Mouse (Mus musculus) hindbrain, postnatal 0 days (tissue): ENCODE results near the gene Olfr347. TPM values are rescaled to one million over a fixed set of nuclear protein-coding genes. Genes with fewer than 3 reads are reported as not detected.

Experiments
- ATAC-seq: fragments of 200-750 bp; cut with Nextera tagmentation; 2 replicates; pipeline ENCODE4 v1.8.0; 2017; ENCODE audit warnings: mild to moderate bottlenecking, moderate TSS enrichment, moderate library complexity
- DNase-seq: peaks from one replicate; pipeline ENCODE4 v3.0.0-alpha.2; 2015; ENCODE audit warnings: low spot score
- H3K27ac ChIP-seq: fragments of 300-500 bp; sonication (generic); 2 replicates; pipeline ENCODE4 v1.5.1; 2014; ENCODE audit warnings: mild to moderate bottlenecking
- H3K27me3 ChIP-seq: fragments of 300-500 bp; sonication (generic); 2 replicates; pipeline ENCODE4 v1.6.1; 2014; ENCODE audit warnings: low read length, mixed read lengths; ENCODE audit not compliant: insufficient read depth
- H3K36me3 ChIP-seq: fragments of 300-500 bp; sonication (generic); 2 replicates; pipeline ENCODE4 v1.6.1; 2014; ENCODE audit warnings: low read length, mixed read lengths; ENCODE audit not compliant: insufficient read depth
- H3K4me1 ChIP-seq: fragments of 300-500 bp; sonication (generic); 2 replicates; pipeline ENCODE4 v1.6.1; 2014; ENCODE audit warnings: antibody characterized with exemption, low read length, mixed read lengths; ENCODE audit not compliant: insufficient read depth
- H3K4me2 ChIP-seq: fragments of 300-500 bp; sonication (generic); 2 replicates; pipeline ENCODE4 v1.6.1; 2014; ENCODE audit warnings: low read depth, mild to moderate bottlenecking, low read length, moderate library complexity, mixed read lengths
- H3K4me3 ChIP-seq: fragments of 300-500 bp; sonication (generic); 2 replicates; pipeline ENCODE4 v1.5.1; 2014; ENCODE audit warnings: low read length
- H3K9ac ChIP-seq: fragments of 300-500 bp; sonication (generic); replicated peaks from 2 replicates; pipeline ENCODE4 v1.6.1; 2014; ENCODE audit warnings: mild to moderate bottlenecking, low read length, moderate library complexity, mixed read lengths
- H3K9me3 ChIP-seq: fragments of 300-500 bp; sonication (generic); 2 replicates; pipeline ENCODE4 v1.6.1; 2016; ENCODE audit warnings: low read length, mixed read lengths
- CTCF ChIP-seq: IDR thresholded peaks from 2 replicates; pipeline ENCODE4 v1.5.1; 2016; ENCODE audit warnings: antibody characterized with exemption, control low read depth, low read depth
- WGBS: fragments of 180-500 bp; shearing (Covaris S2); extraction: QIAGEN DNeasy Blood & Tissue Kit; methylation state at CpG from one replicate; pipeline ENCODE4 v1.1.7; 2014; 5-methylcytosine and 5-hydroxymethylcytosine counted together
- polyA plus RNA-seq: library from polyadenylated mRNA; unstranded; fragments of >200 nt; fragmentation: Nextera tagmentation; extraction: Ambion mirVana; gene quantifications from 2 replicates; pipeline ENCODE4 v1.2.1, GENCODE M21; 2015
- total RNA-seq: library from RNA; depleted of rRNA; stranded (reverse); fragments of >200 nt; gene quantifications from 2 replicates; pipeline ENCODE4 v1.2.3, GENCODE M21; 2014; rRNA removed

Olfr347 gene
- not detected in 2 replicates for total RNA-seq
- polyA plus RNA-seq = not detected in 2 replicates

DNA sequence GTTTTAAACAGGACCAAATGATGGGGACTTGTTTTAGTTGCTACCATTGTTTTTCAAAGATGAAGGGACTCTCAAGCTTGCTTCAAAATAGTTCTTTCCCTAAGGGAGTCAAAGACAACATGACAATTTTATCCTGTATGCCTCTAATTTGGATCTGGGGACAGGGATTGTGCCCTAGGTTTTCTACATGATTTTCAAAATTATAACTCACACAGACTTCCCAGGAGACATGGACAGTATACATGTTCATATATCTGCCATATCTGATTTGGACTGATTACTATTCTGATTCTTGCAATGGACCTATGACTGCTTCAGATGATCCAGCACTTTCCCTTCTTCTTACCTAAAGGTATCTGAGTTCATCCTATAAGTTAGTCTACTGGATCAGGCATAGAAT, at the start of gene Olfr347:
TSS of gene Olfr347 (plus strand) at position 301 of the 400 bp plus-strand sequence.
- ATAC-seq (no peak), DNase-seq (no peak)
- Histone ChIP-seq H3K27ac (no peak within 1 kb of the TSS), H3K9me3 (peaks cover 12% of the 10 kb centered on the region; the same call in 1 of the 2 replicates), H3K4me1 (no peaks in the 10 kb centered on the region), H3K4me3 (no peak within 1 kb of the TSS), H3K4me2 (no peak within 1 kb of the TSS), H3K27me3 (no peaks in the 10 kb centered on the region), H3K36me3 (no peaks in the 10 kb centered on the region), H3K9ac (no peak within 1 kb of the TSS)
- no peak for TF ChIP-seq CTCF

DNA sequence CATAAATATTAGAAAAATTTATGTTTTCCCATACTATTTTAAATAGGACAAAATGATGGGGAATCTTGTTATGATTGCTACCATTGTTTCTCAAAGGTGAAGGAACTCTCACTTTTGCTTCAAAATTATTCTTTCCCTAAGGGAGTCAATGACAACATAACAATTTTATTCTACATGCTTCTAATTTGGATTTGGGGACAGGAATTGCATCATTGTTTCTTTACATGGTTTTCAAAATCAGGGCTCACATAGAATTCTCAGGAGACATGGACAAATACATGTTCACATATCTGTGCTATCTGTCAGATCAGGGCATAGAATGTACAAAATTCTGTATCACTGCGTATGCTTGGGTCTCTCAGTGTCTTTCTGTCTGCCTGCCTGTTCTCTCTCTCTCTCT, 46.2 kb upstream of the Olfr347 start, which contains the start of gene Olfr346:
TSS of gene Olfr346 (plus strand) at position 301 of the 400 bp plus-strand sequence.
- H3K4me1 ChIP-seq = no peaks in the 10 kb centered on the region
- WGBS = 89% methylated on average over 1 of the region's 1 CpGs
- TF ChIP-seq CTCF = no peak

DNA sequence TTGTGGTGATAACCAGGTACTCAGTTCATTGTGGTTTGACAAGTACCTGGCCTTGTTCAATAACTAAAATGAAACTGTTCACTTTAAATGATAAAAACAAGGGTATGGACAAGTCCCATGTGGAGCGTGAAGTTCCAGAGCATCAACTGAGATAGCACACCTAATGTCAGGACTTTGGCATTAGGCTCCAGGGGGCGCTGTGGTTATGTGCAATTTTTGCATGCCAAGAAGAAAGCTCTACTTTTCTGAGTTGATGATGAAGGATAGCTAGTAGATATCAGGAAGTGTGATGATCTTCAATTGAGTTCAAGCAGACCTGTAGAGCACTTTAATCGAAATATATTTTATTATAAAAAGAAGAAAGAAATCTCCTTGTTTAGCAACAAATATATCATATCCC, 4.5 kb downstream of the Olfr347 start:
- DNase-seq = no peak
- no peaks in the 10 kb centered on the region for H3K27me3 ChIP-seq
- no peak overlapping the region for H3K4me3 ChIP-seq
- no peaks in the 10 kb centered on the region for H3K36me3 ChIP-seq
- H3K27ac ChIP-seq = no peak overlapping the region
- H3K9ac ChIP-seq = no peak overlapping the region
- TF ChIP-seq CTCF = no peak
- H3K4me2 ChIP-seq = no peak overlapping the region
- no peak for ATAC-seq
- H3K9me3 ChIP-seq = peaks cover 6% of the 10 kb centered on the region; the same call in 1 of the 2 replicates
- WGBS = 57% methylated on average over 3 of the region's 3 CpGs
- H3K4me1 ChIP-seq = no peaks in the 10 kb centered on the region

More for the DNA sequence above, 46.2 kb upstream of the Olfr347 start, which contains the start of gene Olfr346:
- Histone ChIP-seq H3K36me3 (no peaks in the 10 kb centered on the region), H3K27ac (no peak within 1 kb of the TSS), H3K27me3 (no peaks in the 10 kb centered on the region), H3K4me2 (no peak within 1 kb of the TSS), H3K4me3 (no peak within 1 kb of the TSS), H3K9me3 (peaks cover 5% of the 10 kb centered on the region; the same call in 1 of the 2 replicates), H3K9ac (no peak within 1 kb of the TSS)
- DNase-seq (no peak), ATAC-seq (no peak)

DNA sequence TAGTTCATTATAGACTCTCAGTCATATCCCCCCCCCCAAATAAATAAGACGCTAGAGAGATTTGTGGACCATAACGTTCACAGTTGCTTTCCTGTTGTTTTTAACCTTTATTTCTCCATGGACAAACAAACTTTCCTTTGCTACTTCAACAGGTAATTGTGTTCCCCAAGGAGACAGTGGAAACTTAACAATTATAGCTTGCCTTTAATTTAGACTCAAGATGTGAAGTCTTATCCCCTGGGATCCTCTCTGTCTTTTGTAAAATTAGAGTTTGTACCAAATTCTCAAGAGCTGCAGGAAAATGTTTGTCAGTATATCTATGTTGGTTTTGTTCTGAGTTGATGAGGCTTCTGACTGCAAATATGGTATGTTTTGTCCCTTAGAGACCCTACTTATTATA, 52.3 kb downstream of the Olfr347 start, which contains the start of gene Olfr348:
TSS of gene Olfr348 (plus strand) at position 301 of the 400 bp plus-strand sequence.
- no peaks in the 10 kb centered on the region for H3K36me3 ChIP-seq
- H3K9me3 ChIP-seq = 0 out of 2 replicates have a peak, but pooled peaks cover 4% of the 10 kb centered on the region
- 68% methylated on average over 2 of the region's 2 CpGs for WGBS
- H3K27ac ChIP-seq = no peak within 1 kb of the TSS
- H3K4me1 ChIP-seq = no peaks in the 10 kb centered on the region
- H3K4me3 ChIP-seq = no peak within 1 kb of the TSS
- no peak within 1 kb of the TSS for H3K9ac ChIP-seq
- H3K27me3 ChIP-seq = no peaks in the 10 kb centered on the region
- DNase-seq (no peak), ATAC-seq (no peak)
- H3K4me2 ChIP-seq = no peak within 1 kb of the TSS
- TF ChIP-seq CTCF = no peak

Other genes starting within 250 kb of the Olfr347 start
- not detected in 2 replicates for gene Olfr341, start 249.4 kb upstream of the Olfr347 start, total RNA-seq
- gene Olfr341, start 249.4 kb upstream of the Olfr347 start, polyA plus RNA-seq = not detected in 2 replicates
- gene Olfr342, start 206.9 kb upstream of the Olfr347 start, total RNA-seq = not detected in 2 replicates
- gene Olfr342, start 206.9 kb upstream of the Olfr347 start, polyA plus RNA-seq = not detected in 2 replicates
- not detected in 2 replicates for gene Olfr344, start 165.2 kb upstream of the Olfr347 start, total RNA-seq
- not detected in 2 replicates for gene Olfr344, start 165.2 kb upstream of the Olfr347 start, polyA plus RNA-seq
- not detected in 2 replicates for gene Olfr345, start 91.9 kb upstream of the Olfr347 start, total RNA-seq
- not detected in 2 replicates for gene Olfr345, start 91.9 kb upstream of the Olfr347 start, polyA plus RNA-seq
- gene Olfr346, start 46.1 kb upstream of the Olfr347 start, total RNA-seq = not detected in 2 replicates
- gene Olfr346, start 46.1 kb upstream of the Olfr347 start, polyA plus RNA-seq = not detected in 2 replicates
- gene Olfr348, start 52.4 kb downstream of the Olfr347 start, total RNA-seq = not detected in 2 replicates
- not detected in 2 replicates for gene Olfr348, start 52.4 kb downstream of the Olfr347 start, polyA plus RNA-seq
- not detected in 2 replicates for gene Olfr50, start 58.6 kb downstream of the Olfr347 start, total RNA-seq
- not detected in 2 replicates for gene Olfr50, start 58.6 kb downstream of the Olfr347 start, polyA plus RNA-seq
- not detected in 2 replicates for gene Olfr3, start 85.1 kb downstream of the Olfr347 start, total RNA-seq
- gene Olfr3, start 85.1 kb downstream of the Olfr347 start, polyA plus RNA-seq = not detected in 2 replicates
- not detected in 2 replicates for gene Olfr350, start 114.4 kb downstream of the Olfr347 start, total RNA-seq
- not detected in 2 replicates for gene Olfr350, start 114.4 kb downstream of the Olfr347 start, polyA plus RNA-seq
- gene Olfr351, start 130.8 kb downstream of the Olfr347 start, total RNA-seq = not detected in 2 replicates
- not detected in 2 replicates for gene Olfr351, start 130.8 kb downstream of the Olfr347 start, polyA plus RNA-seq
- gene Olfr352, start 136.6 kb downstream of the Olfr347 start, total RNA-seq = not detected in 2 replicates
- not detected in 2 replicates for gene Olfr352, start 136.6 kb downstream of the Olfr347 start, polyA plus RNA-seq
- not detected in 2 replicates for gene Olfr353, start 161.0 kb downstream of the Olfr347 start, total RNA-seq
- gene Olfr353, start 161.0 kb downstream of the Olfr347 start, polyA plus RNA-seq = not detected in 2 replicates
- gene Olfr354, start 173.8 kb downstream of the Olfr347 start, total RNA-seq = not detected in 2 replicates
- not detected in 2 replicates for gene Olfr354, start 173.8 kb downstream of the Olfr347 start, polyA plus RNA-seq
- not detected in 2 replicates for gene Olfr355, start 197.0 kb downstream of the Olfr347 start, total RNA-seq
- gene Olfr355, start 197.0 kb downstream of the Olfr347 start, polyA plus RNA-seq = not detected in 2 replicates
- not detected in 2 replicates for gene Olfr356, start 205.2 kb downstream of the Olfr347 start, total RNA-seq
- not detected in 2 replicates for gene Olfr356, start 205.2 kb downstream of the Olfr347 start, polyA plus RNA-seq